Mouse (Mus musculus): ENCODE measurements around the gene Grm4.

DNA sequence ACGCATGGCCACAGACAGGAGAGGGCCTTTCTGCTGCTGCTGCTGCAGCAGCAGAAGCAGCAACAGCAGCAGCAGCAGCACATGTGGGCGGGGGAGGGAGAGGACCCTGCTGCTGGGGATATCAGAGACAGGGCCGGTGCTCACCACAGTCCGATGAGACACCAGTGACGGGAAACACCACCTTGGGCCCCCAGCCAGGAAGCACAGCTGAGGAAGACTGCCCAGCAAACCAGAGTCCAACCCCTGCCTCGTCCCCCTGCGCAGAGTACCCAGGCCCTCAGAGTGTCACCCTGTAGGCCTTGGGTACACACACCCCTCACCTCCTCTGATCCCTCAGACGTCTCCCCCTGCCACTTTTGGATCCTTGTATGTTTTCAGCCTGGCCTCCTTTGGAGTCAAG lies 35.3 kb downstream of the Grm4 start:
- TF ChIP-seq POLR2A (IDR thresholded peaks at IDR 0.05; ENCODE audit: insufficient read depth, low read depth, low read length), result no peak
- TF ChIP-seq CTCF (IDR thresholded peaks at IDR 0.05; ENCODE audit: insufficient read depth, low read depth, low read length), result no peak

Measured in olfactory bulb, adult 2 months (tissue).